Mouse (Mus musculus) kidney, postnatal 14 days (tissue): ENCODE data around the gene Fbxw8.

Experiments
- DNase-seq: peaks from one replicate; pipeline ENCODE4 v3.0.0; 2022; ENCODE audit warnings: mixed read lengths

The Fbxw8 gene

DNA sequence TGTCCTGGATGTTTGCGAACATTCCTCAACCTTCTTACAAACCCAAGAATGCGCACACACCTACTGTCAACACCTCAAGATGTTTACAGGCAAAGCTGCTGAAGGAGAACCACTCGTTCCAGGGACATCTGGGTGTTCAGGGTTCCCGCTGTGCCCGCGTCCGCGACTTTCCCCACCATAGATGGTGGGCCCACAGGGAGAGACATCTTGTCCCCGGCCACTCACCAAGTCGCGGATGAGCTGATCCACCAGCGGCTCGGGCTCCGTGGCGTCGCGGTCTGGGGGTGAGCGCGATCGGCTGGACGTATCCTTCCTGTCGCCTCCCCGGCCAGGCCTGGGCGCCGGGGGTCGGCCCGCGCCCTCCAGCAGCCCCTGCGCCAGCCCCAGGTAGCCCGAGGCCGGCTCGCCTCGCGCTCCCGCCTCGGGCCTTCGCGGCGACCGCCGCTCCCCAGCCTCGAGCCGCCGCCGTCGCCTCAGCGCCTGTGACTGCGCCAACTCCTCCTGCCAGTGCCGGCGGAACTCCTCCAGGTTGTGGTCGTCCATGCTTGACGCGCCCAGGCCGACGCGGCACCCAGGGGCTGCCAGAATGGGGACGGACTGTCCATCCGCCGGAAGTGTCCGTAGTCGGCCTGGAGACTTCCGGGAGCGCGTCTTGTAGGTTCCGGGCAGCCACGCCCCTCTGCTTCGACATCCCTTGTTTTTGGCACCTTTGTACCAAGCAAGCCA is at the start of gene Fbxw8:
TSS of gene Fbxw8 (minus strand) at position 626 of the 726 bp plus-strand sequence.
- peak; percentile 91 for DNase-seq

GRCm38 (mm10) chr5:118204675-118205440 is 49.6 kb upstream of the Fbxw8 start:
- peak; percentile 58 for DNase-seq

DNA sequence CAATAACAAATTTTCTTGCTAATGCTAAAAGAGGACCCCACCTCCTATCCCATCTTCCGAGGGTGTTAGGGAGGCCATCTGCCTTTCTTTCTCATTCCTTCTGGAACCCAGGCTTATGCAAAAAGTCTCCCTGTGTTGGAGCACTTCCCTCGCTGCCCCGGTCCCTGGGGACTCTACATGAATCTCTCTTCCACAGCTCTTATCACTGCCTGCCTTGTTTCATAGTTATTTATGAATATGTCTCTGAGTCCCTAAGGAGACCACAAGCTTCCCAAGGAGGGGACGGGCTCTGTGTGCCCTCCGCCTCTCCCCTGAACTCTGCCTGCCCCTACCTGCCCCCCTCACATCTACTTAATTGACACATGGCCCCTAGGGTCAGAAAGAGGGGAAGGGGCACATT is 44.4 kb upstream of the Fbxw8 start:
- DNase-seq: no peak

- no peak for DNase-seq
Observed at GRCm38 (mm10) chr5:118197421-118197820, 42.2 kb upstream of the Fbxw8 start.

GRCm38 (mm10) chr5:118192221-118192620 is 37.0 kb upstream of the Fbxw8 start:
- no peak for DNase-seq

DNA sequence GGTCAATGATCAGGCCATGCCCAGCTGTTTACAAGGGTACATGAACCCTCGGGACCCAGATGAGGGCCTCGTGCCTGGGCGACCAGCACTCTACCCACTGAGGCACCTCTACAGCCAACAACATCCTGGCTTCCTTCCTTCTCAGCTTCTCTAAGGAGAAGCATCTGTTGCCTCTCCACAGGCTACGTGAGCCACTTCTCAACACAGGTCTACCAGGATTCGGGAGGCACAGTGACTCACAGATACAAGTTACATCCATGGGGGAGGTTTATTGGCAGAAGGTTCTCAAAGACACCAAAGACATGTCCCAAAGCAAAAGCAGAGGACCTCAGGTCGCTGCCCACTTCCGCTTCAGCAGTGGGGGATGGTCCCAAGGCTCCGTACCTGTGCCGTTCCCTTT is 35.2 kb upstream of the Fbxw8 start:
- no peak for DNase-seq

- DNase-seq: no peak
Observed at GRCm38 (mm10) chr5:118188356-118188755, 33.1 kb upstream of the Fbxw8 start.

DNA sequence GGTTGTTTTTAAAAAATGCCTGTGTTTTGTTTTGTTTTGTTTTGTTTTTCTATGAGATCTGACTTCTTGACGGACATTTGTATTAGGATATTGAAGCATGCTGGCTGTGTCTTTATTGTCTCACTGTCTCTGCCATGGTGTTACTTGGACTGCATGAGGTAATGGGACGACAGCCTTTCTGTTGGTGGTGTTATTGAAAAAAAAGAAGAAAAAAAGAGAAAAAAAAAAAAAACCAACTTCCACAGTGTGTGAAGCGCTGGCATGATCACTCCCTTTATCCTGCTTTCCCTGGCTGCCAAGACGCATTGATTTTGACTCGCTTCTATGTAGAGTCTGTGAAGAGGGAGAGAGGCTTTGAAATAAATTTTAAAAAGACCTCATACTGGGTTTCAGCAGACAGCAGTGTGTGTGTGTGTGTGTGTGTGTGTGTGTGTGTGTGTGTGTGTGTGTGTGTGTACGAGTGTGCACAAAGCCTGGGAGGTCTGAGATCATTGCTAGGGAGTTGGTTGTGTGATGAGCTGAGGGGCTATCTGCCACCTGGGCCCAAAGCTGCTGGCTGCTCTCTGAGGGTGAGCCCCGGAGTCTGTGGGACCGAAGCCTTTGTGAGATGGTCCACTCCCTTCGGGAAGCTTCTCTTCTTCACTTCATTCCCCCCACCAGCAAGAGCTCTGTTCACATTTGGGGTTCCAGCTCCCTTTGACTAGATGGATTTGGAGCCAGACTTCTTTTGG is 31.8 kb upstream of the Fbxw8 start:
- no peak for DNase-seq

- no peak for DNase-seq
Observed at GRCm38 (mm10) chr5:118177640-118178039, 22.4 kb upstream of the Fbxw8 start.

- DNase-seq: no peak
Observed at GRCm38 (mm10) chr5:118175137-118175536, 19.9 kb upstream of the Fbxw8 start.

- DNase-seq: no peak
Observed at GRCm38 (mm10) chr5:118174310-118175009, 19.2 kb upstream of the Fbxw8 start.

DNA sequence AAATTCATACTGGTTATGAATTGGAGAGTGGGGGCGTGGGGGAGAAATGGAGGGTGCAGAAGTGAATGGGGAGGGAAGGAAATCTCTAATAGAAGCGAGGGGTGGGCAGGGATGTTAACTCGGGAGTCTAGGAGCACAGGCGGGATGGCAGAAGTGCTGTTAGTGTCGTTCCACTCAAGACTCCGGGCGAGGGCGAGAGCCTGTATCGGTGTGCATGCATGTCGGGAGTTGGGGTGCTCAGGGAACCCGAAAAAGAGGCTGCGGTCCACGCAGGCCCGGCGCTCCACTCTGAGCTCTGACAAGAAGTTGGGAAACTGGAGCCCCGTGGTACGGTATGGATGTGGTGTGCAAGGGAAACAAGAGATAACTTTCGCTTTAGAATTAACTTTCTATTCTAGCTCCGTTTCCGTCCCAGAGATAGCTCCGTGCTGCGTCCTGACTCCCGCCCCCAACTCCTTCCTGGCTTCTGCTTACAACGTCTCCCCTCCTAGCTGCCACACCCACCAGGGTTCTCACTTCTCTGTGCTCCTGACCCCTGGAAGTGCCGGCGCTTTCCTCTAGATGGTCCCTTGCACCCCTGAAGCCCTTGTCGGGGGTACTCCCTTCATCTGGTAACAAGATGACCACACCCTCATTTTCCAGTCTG is 16.9 kb upstream of the Fbxw8 start:
- DNase-seq: no peak

DNA sequence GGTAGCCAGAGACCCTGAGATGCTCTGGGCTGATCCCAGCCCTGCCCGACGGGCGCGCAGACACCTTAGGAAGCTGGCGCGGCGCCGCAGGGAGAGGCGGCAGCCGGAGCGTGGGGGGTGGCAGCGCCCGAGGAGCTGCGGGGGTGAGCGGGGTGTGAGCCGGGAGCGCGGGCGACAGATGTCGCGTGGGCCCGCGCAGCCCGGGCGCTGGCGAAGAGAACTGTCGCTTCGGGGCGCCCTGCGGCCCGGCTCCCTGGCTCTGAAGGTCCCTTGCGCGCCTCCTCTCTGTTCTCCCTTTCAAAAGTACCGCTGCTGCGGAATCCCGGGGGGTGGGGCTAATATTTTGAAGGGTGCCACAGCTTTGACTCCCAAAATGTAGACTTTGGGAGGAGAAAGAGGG is 16.4 kb upstream of the Fbxw8 start:
- DNase-seq: no peak

GRCm38 (mm10) chr5:118170888-118171529 is 15.7 kb upstream of the Fbxw8 start:
- peak; percentile 46 for DNase-seq

DNA sequence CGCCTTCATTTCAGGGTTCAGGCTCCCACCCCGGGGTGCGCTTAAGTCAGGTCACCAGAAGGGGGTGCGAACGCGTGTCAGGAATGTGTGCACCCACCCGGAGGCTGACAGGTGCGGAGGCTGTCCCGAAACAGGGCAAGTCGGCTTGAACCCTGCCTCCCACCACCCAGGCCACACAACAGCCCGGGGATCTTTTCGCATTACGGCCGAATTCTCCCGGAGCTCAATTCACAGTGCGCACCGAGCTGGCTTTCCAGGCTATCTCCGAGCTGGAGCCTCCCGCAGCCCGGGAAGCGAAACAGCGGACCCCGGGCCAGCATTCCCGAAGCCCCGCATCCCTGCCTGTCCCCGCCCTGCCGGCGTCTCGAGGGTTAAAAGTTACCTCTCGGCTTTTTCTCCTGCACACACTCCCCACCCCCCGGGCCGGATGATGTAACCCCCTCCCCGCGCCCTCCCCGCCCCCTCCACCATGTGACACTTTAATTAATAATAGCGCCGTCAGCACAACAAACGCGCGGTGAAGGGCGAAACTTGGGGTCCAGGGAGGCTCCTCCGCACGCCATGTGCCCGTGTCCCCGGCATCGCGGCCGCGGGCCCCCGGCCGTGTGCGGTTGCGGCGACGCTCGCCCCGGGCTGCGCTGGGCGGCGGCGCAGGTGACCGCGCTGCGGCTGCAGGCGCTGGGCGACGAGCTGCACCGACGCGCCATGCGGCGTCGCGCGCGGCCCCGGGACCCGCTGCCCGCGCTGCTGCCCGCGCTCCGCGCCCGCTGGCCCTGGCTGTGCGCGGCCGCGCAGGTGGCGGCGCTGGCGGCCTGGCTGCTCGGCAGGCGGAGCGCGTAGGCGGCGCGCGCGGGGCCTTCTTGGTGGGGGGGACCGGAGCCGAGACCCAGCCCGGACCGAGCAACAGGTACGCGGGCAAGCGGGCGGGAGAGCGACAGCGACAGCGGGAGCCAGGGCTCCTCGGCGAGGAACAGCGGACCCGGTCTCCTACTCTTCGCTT is 14.3 kb upstream of the Fbxw8 start:
- DNase-seq: no peak

DNA sequence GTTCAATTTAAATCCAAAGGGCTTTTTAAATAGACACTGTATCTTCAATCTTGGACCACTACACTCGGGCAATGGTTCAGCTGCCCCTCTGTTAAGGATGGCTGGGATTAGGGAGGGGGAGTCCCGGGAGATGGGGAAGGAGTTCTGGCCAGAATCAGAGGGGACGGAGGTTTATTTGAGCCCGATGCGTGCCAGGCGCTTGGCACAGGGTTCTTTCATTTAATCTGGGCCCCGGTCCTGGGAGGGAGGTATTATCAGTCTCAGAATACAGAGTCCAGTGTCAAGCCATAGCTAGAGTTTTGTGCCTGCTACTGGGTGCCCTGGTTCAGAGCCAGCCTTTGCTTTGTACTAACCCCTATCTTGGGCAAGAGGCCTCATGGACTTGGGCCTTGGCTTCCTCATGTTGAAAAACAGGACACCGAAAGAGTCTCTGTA is 12.3 kb upstream of the Fbxw8 start:
- DNase-seq: no peak

GRCm38 (mm10) chr5:118165462-118165861 is 10.2 kb upstream of the Fbxw8 start:
- DNase-seq: no peak

- no peak for DNase-seq
Observed at GRCm38 (mm10) chr5:118164581-118164980, 9.3 kb upstream of the Fbxw8 start, which contains the start of gene Hrk. Gene Hrk (plus strand): TSS chr5:118164648.

DNA sequence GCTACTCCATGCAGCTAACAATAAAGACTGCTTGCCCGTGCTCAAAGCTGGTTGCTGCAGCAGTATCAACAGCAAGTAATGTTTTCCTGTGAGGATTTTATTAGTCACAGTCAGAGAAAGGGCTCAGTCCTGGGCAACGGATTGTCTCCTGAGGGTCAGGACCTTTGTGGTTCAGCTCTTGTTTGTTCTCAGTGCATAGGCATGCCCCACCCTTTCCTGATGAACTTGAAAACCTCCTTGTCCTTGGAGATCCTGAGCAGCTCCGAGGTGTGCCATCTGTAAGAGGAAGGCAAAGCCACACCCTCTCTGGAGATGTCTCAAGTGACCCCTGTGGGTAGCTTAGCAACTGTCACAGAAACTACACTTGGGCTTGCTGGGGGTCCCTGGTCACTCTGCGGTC is 5.4 kb upstream of the Fbxw8 start:
- DNase-seq: no peak

DNA sequence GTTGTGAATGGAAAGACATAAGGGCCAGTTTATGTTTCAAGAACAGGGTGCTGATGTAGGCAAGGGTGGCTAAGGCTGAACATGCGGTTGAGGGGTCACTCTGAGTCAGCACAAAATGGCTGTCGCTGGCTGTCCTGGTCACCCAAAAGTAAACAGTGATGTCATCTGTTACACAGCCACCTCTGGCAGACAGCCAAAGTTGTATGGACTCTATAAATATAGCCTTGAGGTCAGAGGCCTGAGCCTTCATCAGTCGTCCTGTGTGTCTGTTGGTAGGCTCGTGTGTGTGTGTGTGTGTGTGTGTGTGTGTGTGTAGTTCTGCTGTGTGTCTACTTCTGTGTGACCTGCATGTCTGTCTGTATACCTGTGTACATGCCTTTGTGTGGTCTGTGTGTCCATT is 1.7 kb upstream of the Fbxw8 start:
- no peak for DNase-seq

DNA sequence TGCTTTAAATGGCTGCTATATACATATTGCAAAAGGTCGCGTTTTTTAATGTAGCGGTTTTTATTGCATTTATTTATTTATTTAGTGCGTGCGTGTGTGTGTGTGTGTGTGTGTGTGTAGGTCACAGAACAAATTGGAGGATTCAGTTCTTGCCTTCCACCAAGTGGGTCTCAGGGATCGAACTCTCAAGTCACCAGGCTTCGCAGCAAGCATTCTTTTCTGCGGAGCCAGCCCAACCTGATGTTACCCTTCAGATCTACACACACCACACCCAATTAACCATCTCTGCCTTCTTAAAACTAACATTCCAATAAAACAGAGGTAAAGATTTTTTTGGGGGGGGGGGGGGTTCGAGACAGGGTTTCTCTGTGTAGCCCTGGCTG is 292 bp upstream of the Fbxw8 start:
- no peak for DNase-seq
